Mouse (Mus musculus) gastrocnemius, adult 18-20 months (tissue): Measurements from ENCODE around the gene Wasf3. TPM values are rescaled to one million over a fixed set of nuclear protein-coding genes. Genes with fewer than 3 reads are reported as not detected.
"Not testable (repeated sequence)": the region's sequence is repeated elsewhere in the genome, so short reads cannot be mapped to it uniquely, and the experiment has no call there.

ENCODE experiments used
- DNase-seq: peaks from one replicate; pipeline ENCODE4 v3.0.0; 2021; ENCODE audit warnings: low spot score
- total RNA-seq, 2 experiments: library from RNA; stranded (reverse); gene quantifications; 2 replicates each; pipeline ENCODE4 v1.2.3; 2021

Wasf3 gene
- total RNA-seq, 2 experiments from 2014 or later = 0.78 to 0.85 TPM

GRCm38 (mm10) chr5:146398386-146399115, 13.8 kb downstream of the Wasf3 start:
- DNase-seq = no peak

DNA sequence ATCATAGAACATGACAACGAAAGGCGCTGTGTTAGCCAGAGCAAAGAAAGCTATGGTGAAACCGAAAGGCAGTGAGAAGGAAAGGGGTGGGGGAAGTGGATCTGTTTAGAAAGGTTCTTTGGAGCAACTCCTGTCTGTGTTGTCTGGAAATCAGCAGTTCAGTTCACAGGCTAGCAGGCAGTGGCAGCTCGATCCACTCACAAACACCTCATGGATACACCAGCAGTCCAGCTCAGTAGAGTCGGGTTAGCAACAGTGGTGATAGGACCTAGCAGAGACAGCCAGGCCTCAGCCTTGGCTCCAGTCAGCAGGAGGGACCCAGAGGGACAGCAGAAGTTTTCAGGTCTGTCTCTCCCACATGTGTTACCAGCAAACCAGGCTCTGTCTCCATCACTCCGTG, 16.2 kb downstream of the Wasf3 start:
- DNase-seq = not testable (repeated sequence)

GRCm38 (mm10) chr5:146402311-146402710, 17.5 kb downstream of the Wasf3 start:
- no peak for DNase-seq

DNA sequence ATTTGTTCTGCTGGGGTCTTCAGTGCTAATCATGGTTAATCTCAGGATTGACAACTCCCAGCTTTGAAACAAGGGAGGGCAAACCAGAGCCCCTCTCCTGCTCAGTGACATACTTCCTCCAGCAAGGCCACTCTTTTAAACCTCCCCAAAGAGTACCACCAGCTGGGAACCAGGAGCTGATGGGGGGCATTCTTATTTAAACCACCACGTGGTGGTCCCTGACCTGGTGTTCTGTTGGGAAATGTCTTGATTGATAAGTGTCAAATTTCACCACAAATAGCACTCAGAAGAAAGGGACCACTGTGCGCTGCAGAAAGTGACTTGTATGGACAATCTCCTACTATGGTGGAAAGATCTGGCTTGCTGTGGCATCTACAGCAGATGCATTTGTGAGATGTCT, 19.1 kb downstream of the Wasf3 start:
- DNase-seq = no peak

- no peak for DNase-seq
These were observed 21.3 kb downstream of the Wasf3 start for GRCm38 (mm10) chr5:146406133-146406532.

DNA sequence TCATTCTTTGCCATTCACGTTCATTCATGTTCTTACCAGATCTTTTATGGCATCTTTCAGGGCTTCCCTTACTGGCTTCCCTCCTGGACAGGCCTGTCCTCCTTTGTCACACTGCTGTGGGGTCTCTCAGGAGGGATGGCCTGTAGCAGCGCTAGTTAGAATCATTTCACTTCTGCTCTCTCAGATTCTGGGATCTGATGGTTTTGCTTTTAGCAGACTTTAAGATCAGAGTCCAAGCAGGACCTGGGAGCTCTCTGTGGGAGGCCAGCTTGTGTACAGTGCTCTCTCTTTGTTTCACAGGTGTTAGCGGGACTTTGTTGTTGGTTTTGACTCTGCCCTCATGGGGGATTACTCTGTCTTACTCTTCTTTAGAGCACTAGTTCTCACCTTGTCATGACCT, 23.0 kb downstream of the Wasf3 start:
- DNase-seq = no peak

GRCm38 (mm10) chr5:146408604-146409003, 23.8 kb downstream of the Wasf3 start:
- no peak for DNase-seq

DNA sequence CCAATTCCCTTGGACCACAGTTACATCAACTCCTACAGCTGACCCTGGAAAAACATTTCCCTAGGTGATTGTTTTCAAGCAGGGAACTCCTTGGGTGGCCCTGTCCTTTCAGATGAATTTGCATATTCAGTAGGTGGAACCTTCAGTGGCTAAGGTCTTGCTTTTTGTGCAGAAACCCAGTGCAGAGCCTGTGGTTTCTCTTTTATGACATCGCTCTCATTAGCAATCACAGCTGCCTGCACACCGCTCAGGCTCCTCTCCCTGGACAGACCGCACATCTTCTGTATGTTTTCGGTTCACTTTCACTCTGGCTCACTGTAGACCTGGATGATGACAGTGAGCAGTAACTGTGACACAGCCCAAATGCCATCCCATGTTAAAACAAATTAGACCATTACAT, 26.0 kb downstream of the Wasf3 start:
- no peak for DNase-seq

DNA sequence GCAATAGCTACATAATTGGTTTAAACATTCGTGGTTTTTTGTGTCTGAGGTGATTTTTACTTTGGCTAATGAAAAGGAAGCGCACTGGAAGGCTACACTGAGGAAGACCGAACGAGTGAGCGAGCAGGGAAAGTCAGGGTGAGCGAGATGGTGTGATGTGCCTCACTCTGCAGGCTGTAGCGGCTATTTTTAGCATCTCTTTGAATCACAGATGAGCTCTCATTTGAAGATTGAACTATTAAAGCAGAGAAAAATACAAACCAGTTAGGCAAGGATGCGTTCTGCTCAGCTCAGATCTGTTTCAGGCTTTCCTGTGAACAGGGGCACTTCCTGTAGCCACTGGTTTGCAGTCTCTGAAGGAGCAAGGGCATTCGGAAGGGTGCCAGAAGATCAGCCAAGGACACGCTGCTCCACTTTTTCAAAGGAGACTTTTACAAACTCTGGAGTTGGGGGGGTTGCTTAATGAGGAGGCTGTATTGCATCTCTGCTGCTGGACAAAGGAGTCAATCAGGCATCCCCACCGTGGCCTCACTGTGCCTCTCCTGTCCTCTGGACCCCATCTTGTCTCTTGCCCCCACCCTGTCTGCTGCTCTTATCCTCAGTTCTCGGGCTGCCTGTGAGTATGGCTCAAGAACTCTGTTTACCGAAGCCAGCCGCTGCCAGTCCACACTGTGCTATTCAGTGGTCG, 28.1 kb downstream of the Wasf3 start:
- DNase-seq = peak; percentile 15

GRCm38 (mm10) chr5:146414611-146415010, 29.8 kb downstream of the Wasf3 start:
- DNase-seq = no peak

- no peak for DNase-seq
These were observed 30.4 kb downstream of the Wasf3 start for GRCm38 (mm10) chr5:146415218-146415617.

DNA sequence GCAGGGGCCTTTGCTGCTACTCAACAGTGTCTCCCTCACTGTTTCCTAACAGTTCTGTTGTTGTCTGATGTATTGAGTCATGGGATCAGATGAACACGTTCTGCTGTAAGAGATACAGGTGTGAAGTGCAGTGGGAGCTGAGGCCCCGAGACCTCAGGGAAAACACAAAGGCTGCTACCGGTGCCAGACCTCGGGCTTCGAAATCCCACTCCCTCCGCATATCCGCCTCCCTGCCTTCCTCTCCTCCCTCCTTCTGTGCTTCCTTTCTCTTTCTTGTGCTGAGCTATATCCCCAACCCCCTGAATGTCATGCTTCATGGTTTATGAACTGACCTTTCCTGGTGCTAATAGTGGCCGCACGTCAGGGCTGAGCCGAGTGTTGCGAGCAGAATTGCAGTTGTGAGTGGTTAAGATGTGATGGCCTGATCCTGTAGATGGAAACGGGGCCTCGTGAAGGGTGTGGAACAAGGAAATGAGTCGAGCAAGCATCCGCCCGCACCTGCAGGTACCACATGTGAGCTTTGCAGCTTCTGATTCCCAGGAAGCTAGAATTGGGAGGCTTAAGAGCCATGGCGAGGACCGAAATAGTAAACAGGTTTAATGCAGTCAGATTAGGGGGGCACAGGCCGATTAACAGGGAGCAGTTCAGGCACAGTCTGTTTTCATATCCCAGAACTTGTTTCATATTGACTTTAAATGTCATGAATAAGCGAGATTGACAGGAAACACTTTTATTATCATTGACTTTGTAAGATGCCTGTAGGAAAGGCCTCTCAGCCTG, 31.7 kb downstream of the Wasf3 start:
- DNase-seq = no peak

- DNase-seq = no peak
These were observed 33.3 kb downstream of the Wasf3 start for GRCm38 (mm10) chr5:146418092-146418491.

DNA sequence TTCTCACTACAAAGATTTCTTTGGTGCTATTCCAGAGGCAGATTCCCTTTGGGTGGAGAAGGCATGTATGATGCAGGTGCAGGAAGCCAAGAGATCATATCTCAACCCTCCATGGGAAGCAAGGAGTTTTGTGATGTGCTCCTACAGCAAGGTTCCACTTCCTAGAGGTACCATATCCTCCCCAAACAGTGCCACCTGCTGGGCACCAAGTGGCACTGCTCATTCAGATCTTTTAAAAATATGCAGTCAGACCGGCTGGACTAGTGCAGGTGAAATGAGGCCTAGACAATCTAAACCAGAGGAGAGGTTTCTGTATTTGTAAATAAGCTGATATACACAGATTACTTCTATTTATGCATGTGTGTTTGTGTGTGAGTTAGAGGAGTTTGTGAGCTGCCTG, 35.3 kb downstream of the Wasf3 start:
- peak; percentile 14 for DNase-seq

GRCm38 (mm10) chr5:146424711-146425326, 40.0 kb downstream of the Wasf3 start:
- DNase-seq = no peak

DNA sequence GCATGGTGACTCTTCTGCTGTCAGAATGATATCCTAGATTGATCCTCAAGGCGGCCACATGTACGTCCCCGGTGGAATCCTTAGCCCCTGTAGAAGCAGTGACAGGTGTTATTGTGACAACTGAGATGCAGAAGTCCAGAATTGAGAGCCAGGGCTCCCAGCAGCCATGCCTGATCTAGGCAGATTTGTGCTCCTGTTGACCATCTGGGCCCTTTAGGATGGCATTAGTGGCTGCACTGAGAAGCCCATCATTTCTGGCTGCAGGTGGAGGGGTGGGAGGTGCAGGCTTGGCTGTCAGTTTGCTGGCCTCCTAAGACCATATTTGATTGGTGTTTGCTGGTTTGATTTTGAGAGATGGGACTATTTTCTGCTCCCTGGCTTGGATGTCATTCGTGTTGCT, 40.9 kb downstream of the Wasf3 start:
- no peak for DNase-seq

DNA sequence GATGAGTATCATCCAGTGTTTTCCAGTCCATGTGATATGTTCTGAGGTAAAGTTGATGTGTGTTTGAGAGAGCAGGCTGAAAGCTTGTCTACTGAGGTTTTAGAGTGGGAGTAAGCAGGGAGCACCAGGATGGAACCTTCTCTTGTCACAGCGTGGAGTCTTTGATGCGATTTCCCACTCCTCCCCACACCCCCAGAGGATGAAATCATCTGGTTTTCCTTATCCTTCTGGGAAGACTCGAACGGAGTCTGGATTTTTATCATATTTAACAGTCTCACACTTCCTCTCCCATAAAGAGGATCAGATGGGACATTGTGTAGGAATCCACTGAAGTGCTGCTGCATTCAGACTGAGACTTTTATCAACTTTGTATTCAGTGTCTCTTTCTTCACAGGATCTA, 43.3 kb downstream of the Wasf3 start:
- no peak for DNase-seq

- peak; percentile 24 for DNase-seq
These were observed 47.0 kb downstream of the Wasf3 start for GRCm38 (mm10) chr5:146431821-146432220.

DNA sequence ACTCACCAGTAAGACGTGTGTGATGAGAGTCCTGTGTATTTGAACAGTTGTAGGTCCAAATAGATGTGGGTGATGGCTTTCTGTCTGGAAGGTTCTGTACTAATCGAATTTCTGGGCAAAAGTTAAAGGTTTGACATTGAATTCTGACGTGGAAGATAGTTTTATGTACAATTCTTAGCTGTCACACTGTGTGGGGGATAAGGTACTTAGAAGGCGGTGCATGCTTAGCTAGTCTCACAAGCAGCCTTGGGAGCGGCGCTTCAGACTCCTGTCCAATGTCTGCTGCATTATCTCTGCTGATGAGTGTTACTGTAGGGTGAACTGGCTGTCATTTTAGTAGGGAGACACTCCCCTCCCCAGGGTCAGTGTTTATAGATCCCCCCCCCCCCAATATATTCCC, 47.7 kb downstream of the Wasf3 start:
- no peak for DNase-seq

DNA sequence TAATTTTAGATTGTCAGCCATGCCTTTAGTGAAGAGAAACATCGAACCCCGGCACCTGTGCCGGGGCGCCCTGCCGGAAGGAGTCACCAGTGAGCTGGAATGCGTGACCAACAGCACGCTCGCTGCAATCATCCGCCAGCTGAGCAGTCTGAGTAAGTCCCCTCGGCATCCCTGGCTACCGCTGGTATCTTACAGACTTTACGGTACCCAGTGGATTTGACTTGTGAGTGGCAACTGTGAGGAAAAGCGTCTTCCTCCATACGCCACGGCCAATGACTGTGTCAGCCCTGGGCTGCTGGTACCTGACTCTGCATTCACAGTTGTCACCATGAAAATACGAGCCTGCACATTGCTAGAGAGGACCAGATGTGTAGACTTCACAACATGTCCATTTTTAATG, 50.5 kb downstream of the Wasf3 start:
- DNase-seq = no peak

DNA sequence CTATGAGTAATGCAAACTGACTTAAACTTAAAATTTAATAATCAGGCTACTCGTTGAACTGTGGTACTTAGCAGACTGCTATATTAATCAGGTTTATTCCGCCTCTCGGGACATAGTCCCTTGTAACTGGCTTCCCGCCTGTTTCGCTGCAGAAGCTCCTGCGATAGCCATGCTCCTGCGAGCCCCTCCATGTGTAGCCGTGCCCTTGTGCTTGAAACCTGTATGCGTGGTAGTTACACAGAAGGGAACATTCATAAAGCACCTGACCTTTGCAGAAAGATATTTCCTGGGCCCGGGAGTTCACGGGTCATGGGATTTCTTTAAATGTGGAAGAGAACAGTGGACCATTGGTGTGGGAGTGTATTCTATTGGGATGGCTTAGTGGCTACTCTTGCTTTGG, 52.0 kb downstream of the Wasf3 start:
- DNase-seq = no peak
